Mouse (Mus musculus) midbrain, embryonic 13.5 days (tissue): Measurements from ENCODE around the gene Syce3. TPM values are rescaled to one million over a fixed set of nuclear protein-coding genes. Genes with fewer than 3 reads are reported as not detected.

ENCODE experiments used
- ATAC-seq: fragments of 200-750 bp; cut with Nextera tagmentation; 2 replicates; pipeline ENCODE4 v1.8.0; 2017; ENCODE audit warnings: mild to moderate bottlenecking, moderate TSS enrichment, moderate library complexity
- H3K27ac ChIP-seq: fragments of 300-500 bp; sonication (generic); 2 replicates; pipeline ENCODE4 v1.5.1; 2015; ENCODE audit warnings: inconsistent platforms, mild to moderate bottlenecking, moderate library complexity
- H3K27me3 ChIP-seq: fragments of 300-500 bp; sonication (generic); 2 replicates; pipeline ENCODE4 v1.6.1; 2015; ENCODE audit warnings: mild to moderate bottlenecking, inconsistent platforms
- H3K36me3 ChIP-seq: fragments of 300-500 bp; sonication (generic); 2 replicates; pipeline ENCODE4 v1.6.1; 2015; ENCODE audit warnings: mild to moderate bottlenecking, inconsistent platforms
- H3K4me1 ChIP-seq: fragments of 300-500 bp; sonication (generic); replicated peaks from 2 replicates; pipeline ENCODE4 v1.6.1; 2015; ENCODE audit warnings: inconsistent platforms
- H3K4me2 ChIP-seq: fragments of 300-500 bp; sonication (generic); replicated peaks from 2 replicates; pipeline ENCODE4 v1.6.1; 2015; ENCODE audit warnings: moderate library complexity, mild to moderate bottlenecking, inconsistent platforms
- H3K4me3 ChIP-seq: fragments of 300-500 bp; sonication (generic); replicated peaks from 2 replicates; pipeline ENCODE4 v1.5.1; 2015; ENCODE audit warnings: mild to moderate bottlenecking, inconsistent platforms
- H3K9ac ChIP-seq: fragments of 300-500 bp; sonication (generic); replicated peaks from 2 replicates; pipeline ENCODE4 v1.6.1; 2015; ENCODE audit warnings: mild to moderate bottlenecking, inconsistent platforms
- H3K9me3 ChIP-seq: fragments of 300-500 bp; sonication (generic); 2 replicates; pipeline ENCODE4 v1.6.1; 2016; ENCODE audit warnings: mild to moderate bottlenecking, inconsistent platforms
- WGBS: fragments of 180-500 bp; shearing (Covaris S2); methylation state at CpG from one replicate; pipeline ENCODE4 v1.1.7; 2015; 5-methylcytosine and 5-hydroxymethylcytosine counted together
- polyA plus RNA-seq: library from polyadenylated mRNA; unstranded; fragments of >200 nt; fragmentation: Nextera tagmentation; extraction: Ambion mirVana; gene quantifications from 2 replicates; pipeline ENCODE4 v1.2.1, GENCODE M21; 2015

Syce3 gene
- not detected in 2 replicates for polyA plus RNA-seq

DNA sequence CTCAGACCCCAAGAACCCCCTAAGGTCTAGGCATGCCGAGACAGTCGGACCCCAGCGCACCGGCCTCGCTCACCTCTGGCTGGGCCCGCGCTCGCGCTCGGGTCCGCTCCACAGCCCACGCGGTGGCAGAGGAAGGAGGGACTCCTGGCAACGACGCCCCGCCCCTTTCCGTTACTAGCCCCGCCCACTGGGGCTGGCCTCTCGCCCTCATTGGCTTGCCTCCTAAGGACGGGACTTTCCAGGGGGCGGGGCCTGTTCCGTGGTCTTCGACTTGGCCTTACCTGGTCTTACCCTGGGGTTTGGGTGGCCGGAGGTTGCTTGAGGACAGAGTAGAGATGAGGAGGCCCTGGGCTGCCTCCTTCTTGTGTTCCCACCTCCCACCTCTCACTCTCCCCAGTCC lies at the start of gene Syce3:
Gene Syce3, minus strand, starts transcription at position 386 of the 400 bp plus-strand sequence.
- 92% methylated on average over 22 of the region's 24 CpGs for WGBS
- H3K9me3 ChIP-seq = peaks cover 12% of the 10 kb centered on the region
- H3K27me3 ChIP-seq = no peaks in the 10 kb centered on the region
- no peaks in the 10 kb centered on the region for H3K36me3 ChIP-seq
- no peak within 1 kb of the TSS for H3K4me2 ChIP-seq
- H3K4me3 ChIP-seq = no peak within 1 kb of the TSS
- H3K9ac ChIP-seq = no peak within 1 kb of the TSS
- no peak within 1 kb of the TSS for H3K27ac ChIP-seq
- ATAC-seq = no peak
- no peaks in the 10 kb centered on the region for H3K4me1 ChIP-seq

DNA sequence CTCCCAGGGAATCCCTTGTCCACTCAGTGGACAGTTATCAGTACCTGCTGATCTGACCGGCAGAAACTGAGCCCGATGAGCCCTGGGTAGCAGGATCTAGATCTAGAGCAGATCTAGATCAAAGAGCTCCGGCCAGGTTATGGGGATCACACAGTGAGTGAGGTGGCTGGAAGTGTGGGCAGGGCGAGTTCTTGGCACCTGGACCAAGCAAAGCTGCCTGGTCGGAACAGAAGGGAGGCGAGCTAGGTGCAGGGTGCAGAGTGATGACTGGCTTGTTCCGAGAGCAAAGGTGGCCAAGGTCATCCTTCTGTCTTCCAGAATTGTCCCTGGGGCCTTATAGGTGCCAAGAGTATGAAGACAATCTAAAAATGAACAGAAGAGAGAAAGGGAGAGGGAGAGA lies 49.5 kb upstream of the Syce3 start:
- WGBS = 93% methylated on average over 7 of the region's 7 CpGs
- H3K9me3 ChIP-seq = no peaks in the 10 kb centered on the region
- H3K36me3 ChIP-seq = peaks cover 74% of the 10 kb centered on the region
- H3K4me1 ChIP-seq = peaks cover 29% of the 10 kb centered on the region
- H3K4me3 ChIP-seq = no peak overlapping the region
- H3K27me3 ChIP-seq = no peaks in the 10 kb centered on the region
- no peak overlapping the region for H3K9ac ChIP-seq
- no peak overlapping the region for H3K4me2 ChIP-seq
- no peak overlapping the region for H3K27ac ChIP-seq
- no peak for ATAC-seq

DNA sequence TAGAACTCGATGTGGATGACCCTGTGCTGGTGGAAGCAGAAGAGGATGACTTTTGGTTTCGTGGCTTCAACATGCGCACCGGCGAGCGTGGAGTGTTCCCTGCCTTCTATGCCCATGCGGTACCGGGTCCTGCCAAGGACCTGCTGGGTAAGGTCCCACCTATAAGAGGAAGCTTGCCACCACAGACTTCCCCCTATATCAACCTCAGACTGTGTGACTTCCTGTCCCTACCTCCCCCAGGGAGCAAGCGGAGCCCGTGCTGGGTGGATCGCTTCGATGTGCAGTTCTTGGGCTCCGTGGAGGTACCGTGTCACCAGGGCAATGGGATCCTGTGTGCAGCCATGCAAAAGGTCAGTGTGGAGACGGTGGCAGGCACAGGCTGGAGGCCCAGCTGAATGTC lies 48.6 kb upstream of the Syce3 start:
- Histone ChIP-seq H3K4me3 (no peak overlapping the region), H3K27ac (no peak overlapping the region), H3K9me3 (no peaks in the 10 kb centered on the region), H3K36me3 (peaks cover 74% of the 10 kb centered on the region), H3K27me3 (no peaks in the 10 kb centered on the region), H3K4me1 (peaks cover 27% of the 10 kb centered on the region), H3K4me2 (no peak overlapping the region), H3K9ac (no peak overlapping the region)
- no peak for ATAC-seq
- 92% methylated on average over 15 of the region's 15 CpGs for WGBS

DNA sequence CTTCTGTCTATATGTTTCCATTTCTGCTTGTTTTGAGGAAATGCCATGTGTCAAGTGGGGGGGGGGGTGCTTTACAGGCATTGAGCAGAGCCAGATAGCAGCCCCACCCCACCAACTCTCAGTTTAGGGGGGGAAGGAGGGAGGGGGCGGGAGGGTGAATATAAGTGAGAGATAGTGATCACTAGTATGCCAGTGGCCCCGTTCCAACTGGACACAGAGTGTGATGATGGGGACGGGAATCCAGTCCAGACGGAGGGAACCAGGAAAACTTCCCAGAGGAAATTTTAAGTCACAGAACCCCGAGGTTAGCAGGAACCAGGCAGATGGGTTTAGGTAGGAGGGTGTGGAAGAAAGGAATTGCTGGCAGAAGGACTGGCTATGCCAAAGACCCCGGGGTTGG lies 45.3 kb upstream of the Syce3 start:
- H3K27me3 ChIP-seq = peaks cover 7% of the 10 kb centered on the region; the same call in 1 of the 2 replicates
- H3K4me3 ChIP-seq = peak overlapping the region; percentile 79
- H3K27ac ChIP-seq = no peak overlapping the region
- peaks cover 46% of the 10 kb centered on the region for H3K36me3 ChIP-seq
- 78% methylated on average over 6 of the region's 6 CpGs for WGBS
- peak overlapping the region; percentile 77 for H3K4me2 ChIP-seq
- H3K9me3 ChIP-seq = no peaks in the 10 kb centered on the region
- peak overlapping the region; percentile 90 for H3K9ac ChIP-seq
- peaks cover 34% of the 10 kb centered on the region for H3K4me1 ChIP-seq
- ATAC-seq = no peak

DNA sequence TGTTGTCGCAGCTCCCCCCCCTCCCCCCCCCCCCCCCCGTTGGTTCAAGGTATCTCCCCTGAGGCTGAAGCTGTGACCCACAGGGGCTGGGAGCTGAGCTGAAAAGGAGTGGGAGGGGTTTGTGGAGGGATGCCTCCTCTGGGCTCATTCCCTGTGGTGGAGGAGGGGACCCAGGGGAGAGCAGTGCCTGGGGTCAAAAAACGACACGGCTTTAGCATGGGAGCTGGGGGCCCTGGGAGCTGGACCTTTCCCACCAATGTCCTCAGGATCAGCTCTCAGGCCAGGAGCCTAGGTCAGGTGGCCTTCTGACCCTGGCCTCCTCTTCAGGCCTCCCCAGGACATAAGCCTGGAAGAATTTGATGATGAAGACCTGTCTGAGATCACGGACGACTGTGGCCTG lies 44.6 kb upstream of the Syce3 start:
- Histone ChIP-seq H3K36me3 (peaks cover 39% of the 10 kb centered on the region), H3K27ac (peak overlapping the region; percentile 87), H3K4me1 (peaks cover 33% of the 10 kb centered on the region), H3K4me3 (peak overlapping the region; percentile 79), H3K9me3 (no peaks in the 10 kb centered on the region), H3K27me3 (peaks cover 10% of the 10 kb centered on the region; the same call in 1 of the 2 replicates), H3K9ac (peak overlapping the region; percentile 90), H3K4me2 (peak overlapping the region; percentile 77)
- ATAC-seq = 0 out of 2 replicates have a peak, but pooled peaks have one; percentile 18
- 12% methylated on average over 4 of the region's 6 CpGs for WGBS

DNA sequence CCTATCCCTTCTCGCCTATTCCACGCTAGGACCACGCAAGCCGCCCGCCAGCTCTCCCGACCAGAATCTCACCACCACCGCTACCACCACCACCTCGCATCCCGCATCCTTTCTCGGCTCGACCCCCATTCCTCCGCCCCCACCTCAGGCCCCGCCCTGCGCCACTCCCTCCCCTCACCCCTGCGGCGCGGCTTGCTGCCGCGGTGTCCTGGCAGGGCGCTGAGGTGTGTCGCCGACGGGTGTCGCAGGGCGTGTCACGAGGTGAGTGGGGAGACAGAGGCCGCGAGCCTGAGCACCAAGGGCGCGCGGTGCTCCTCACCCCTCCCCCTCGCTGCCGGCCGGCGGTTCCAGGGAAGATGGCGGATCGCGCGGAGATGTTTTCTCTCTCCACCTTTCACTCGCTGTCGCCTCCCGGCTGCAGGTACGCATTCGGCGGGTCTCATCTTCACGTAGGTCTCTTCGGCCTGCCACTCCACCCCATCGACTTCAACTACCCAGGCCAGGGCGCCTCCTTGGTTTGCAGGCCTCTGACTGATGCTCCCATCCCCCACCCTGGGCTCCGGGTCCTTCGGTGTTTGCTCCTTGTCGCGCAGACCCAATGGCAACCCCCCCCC lies 43.7 kb upstream of the Syce3 start, which contains the start of gene Mapk8ip2:
Gene Mapk8ip2, plus strand, starts transcription at position 49 of the 614 bp plus-strand sequence.
- H3K27me3 ChIP-seq = peaks cover 10% of the 10 kb centered on the region; the same call in 1 of the 2 replicates

DNA sequence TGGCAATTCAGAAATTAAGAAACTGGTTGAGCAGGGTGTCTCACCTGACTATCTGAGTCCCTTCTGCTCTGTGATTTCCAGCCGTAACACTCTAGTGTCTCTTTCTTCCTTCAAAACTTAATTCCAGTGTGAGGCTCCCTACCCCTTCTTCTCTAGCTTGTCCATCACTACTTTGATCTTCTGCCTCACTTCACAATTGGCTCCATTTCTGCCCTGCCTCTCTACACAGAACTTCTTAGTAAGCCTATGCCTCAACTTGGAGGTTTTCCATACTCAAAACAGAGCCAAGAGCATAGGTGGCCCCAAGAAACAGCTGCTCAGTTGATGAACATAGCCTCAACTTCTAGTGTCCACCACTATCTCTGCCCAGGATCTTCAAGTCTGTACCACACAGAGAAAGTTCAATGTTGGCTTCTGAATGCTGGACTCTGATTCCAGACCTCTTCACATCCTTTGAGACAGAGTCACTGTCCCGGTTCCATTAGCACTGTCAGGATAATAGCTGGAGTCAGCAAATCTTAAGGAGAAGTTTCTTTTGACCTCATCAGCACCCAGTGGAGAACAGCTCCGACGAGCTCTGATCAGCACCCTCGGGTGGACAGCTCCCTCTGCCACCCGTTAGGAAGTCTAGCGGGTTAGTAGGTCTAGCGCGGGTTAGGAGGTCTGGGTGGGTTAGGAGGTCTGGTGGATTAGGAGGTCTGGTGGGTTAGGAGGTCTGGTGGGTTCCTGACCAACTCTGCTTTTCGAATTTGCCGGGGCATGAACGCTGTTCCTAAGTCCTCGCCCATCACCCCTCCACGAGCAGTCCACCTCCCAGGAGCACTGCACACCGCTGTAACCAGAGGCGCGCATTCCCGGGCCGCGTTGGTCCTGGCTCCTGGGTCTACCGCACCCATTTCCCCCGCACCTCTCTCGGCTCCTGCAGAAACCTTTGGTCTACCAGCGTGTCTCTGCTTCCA lies 42.9 kb upstream of the Syce3 start:
- 4% methylated on average over 24 of the region's 24 CpGs for WGBS
- Histone ChIP-seq H3K4me2 (peak overlapping the region; percentile 77), H3K4me3 (peak overlapping the region; percentile 79), H3K4me1 (peaks cover 30% of the 10 kb centered on the region), H3K36me3 (peaks cover 23% of the 10 kb centered on the region), H3K9me3 (no peaks in the 10 kb centered on the region), H3K27ac (peak overlapping the region; percentile 87), H3K27me3 (peaks cover 10% of the 10 kb centered on the region; the same call in 1 of the 2 replicates), H3K9ac (peak overlapping the region; percentile 90)
- ATAC-seq = peak; percentile 86

More for the DNA sequence above, 43.7 kb upstream of the Syce3 start, which contains the start of gene Mapk8ip2:
- H3K4me3 ChIP-seq = peak within 1 kb of the TSS; percentile 79
- H3K36me3 ChIP-seq = peaks cover 31% of the 10 kb centered on the region
- no peaks in the 10 kb centered on the region for H3K9me3 ChIP-seq
- ATAC-seq = peak; percentile 84
- WGBS = under 1% methylated on average over 53 of the region's 53 CpGs
- H3K4me2 ChIP-seq = peak within 1 kb of the TSS; percentile 77
- H3K27ac ChIP-seq = peak within 1 kb of the TSS; percentile 87
- peak within 1 kb of the TSS; percentile 90 for H3K9ac ChIP-seq
- H3K4me1 ChIP-seq = peaks cover 31% of the 10 kb centered on the region

DNA sequence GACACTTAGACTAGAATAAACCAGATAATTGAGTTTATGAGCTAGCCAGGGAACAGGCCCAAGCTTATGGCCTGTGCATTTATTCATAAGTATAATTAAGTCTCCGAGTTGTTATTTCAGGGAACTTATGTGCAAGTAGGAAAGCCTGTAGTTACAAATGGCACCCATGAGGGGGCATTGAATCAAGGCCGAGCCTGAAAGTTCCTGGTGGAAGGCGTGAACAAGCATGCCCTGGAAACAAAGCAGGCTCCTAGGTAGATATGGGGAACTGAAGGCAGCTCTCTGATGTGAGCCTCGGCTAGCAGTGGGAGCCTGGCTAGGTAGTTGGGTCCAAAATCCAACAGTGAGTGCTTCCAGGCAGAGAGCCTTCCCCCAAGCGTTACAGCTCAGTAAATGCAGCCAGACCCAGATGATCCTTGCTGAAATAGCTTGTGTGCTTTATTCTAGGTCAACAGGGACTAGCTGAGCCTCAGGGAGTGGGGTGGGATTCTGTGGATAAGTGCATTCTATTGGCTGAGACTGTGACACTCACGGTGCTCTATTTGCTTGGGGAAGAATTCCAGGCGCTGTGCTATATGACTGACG lies 32.3 kb upstream of the Syce3 start:
- Histone ChIP-seq H3K36me3 (no peaks in the 10 kb centered on the region), H3K9ac (no peak overlapping the region), H3K4me1 (no peaks in the 10 kb centered on the region), H3K27ac (no peak overlapping the region), H3K4me3 (no peak overlapping the region), H3K27me3 (no peaks in the 10 kb centered on the region), H3K4me2 (no peak overlapping the region), H3K9me3 (no peaks in the 10 kb centered on the region)
- 43% methylated on average over 8 of the region's 8 CpGs for WGBS
- no peak for ATAC-seq

DNA sequence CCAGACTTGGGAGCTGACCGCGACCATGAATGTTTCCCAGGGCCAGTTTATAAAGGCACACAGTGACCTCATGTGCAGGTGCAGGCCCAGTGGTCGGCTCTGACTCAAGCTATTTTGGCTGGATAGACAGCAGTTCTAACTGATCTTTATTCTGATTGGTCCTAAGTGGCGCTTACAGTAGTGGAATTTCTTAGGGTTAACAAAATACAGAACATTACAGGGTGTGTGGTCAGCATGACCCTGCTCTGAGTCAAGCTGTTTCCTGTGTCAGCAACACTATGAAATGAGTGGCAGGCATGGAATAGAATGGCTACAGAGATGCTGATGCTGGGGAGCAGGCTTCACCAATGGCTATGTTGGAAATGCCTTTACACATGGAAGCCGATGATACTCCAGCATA lies 25.6 kb upstream of the Syce3 start:
- Histone ChIP-seq H3K36me3 (no peaks in the 10 kb centered on the region), H3K4me2 (no peak overlapping the region), H3K9ac (no peak overlapping the region), H3K4me3 (no peak overlapping the region), H3K4me1 (peaks cover 3% of the 10 kb centered on the region; the same call in 1 of the 2 replicates), H3K27me3 (no peaks in the 10 kb centered on the region), H3K9me3 (no peaks in the 10 kb centered on the region), H3K27ac (no peak overlapping the region)
- no peak for ATAC-seq
- 84% methylated on average over 5 of the region's 5 CpGs for WGBS

DNA sequence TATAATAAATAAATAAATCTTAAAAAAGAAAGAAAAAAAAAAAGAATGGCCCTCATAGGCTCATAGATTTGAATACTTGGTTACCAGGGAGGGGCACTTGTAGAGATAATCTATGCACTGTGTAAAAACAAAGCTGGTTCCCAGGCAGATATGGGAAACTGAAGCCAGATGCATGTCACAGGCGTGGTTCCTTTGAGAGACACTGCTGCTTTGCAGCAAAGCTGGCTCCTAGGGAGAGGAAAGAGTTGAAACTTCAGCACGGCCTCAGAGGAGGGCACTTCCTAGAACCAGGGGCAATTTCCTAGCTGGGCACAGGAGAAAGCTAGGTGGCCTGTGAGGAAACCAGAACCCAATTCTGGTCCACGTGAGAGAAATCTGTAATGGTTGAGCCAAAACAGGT lies 23.8 kb upstream of the Syce3 start:
- Histone ChIP-seq H3K9me3 (no peaks in the 10 kb centered on the region), H3K27me3 (no peaks in the 10 kb centered on the region), H3K36me3 (no peaks in the 10 kb centered on the region), H3K9ac (no peak overlapping the region), H3K4me2 (no peak overlapping the region), H3K4me3 (no peak overlapping the region), H3K4me1 (peaks cover 11% of the 10 kb centered on the region), H3K27ac (no peak overlapping the region)
- ATAC-seq = no peak
- WGBS = 79% methylated on average over 3 of the region's 3 CpGs

DNA sequence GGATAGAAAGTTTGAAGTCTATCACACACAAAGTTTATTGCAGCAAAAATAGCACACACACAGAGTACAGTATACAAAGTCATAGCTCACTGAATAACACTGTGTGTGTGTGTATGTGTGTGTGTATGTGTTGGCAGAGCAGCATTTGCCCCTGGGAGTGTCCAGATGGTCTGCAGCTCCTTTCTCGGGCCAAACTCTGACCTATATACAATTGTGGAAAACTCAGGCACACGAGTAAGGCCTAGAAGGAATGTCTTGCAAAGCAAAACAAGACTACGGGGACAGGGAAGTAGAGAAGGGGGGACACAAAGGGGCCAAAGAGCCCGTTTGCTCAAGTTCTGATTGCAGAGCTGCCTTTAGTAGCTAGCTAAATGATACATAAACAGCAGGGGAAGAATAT lies 22.6 kb upstream of the Syce3 start:
- 0 out of 2 replicates have a peak overlapping the region, but pooled peaks have one; percentile 23 for H3K9ac ChIP-seq
- no peaks in the 10 kb centered on the region for H3K9me3 ChIP-seq
- ATAC-seq = no peak
- H3K4me1 ChIP-seq = peaks cover 22% of the 10 kb centered on the region
- H3K27ac ChIP-seq = no peak overlapping the region
- H3K36me3 ChIP-seq = peaks cover 2% of the 10 kb centered on the region; the same call in 1 of the 2 replicates
- no peaks in the 10 kb centered on the region for H3K27me3 ChIP-seq
- no peak overlapping the region for H3K4me3 ChIP-seq
- no peak overlapping the region for H3K4me2 ChIP-seq
- 79% methylated on average over 4 of the region's 4 CpGs for WGBS
